Mouse (Mus musculus) liver, postnatal 0 days (tissue): ENCODE measurements around the gene Rsph9.
A peak's percentile ranks its signal among the peaks of the same experiment; 100 is the strongest.

Experiments
- CTCF ChIP-seq: sonication (generic); IDR thresholded peaks from 2 replicates; pipeline ENCODE4 v1.5.1; 2016; ENCODE audit warnings: antibody characterized with exemption, low read depth
- EP300 ChIP-seq: IDR thresholded peaks from 2 replicates; pipeline ENCODE4 v1.6.1; 2016; ENCODE audit warnings: antibody characterized with exemption, low read depth, mild to moderate bottlenecking

DNA sequence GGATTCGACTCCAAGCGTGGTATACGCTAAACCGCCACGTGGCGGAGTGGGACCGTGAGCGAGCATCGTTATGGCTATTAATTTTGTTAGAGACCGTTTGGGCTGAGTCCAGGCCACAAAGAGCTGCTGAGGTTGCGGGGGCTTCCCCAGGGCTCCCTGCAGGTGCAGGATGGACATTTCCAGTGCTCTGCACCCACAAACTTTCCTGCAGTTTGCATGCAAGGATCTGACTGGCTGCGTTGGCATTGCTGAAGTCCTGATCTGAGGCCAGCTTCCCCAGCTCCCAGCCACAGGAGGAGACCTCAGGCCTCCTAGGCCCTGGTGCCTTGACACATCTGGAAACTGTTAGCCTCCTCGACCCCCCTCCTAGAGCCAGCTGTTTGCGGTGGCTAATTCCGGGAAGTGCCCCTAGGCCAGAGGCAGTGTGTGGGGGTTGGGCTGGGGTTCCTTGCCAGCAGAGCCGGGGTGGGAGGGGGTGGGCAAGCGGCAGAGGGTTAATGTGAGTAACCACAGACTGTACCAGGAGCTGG, 57.6 kb downstream of the Rsph9 start:
- peak; percentile 14; the same call in 1 of the 2 replicates for TF ChIP-seq CTCF
- TF ChIP-seq EP300: no peak
